Mouse (Mus musculus) G1E (cell line): ENCODE data around the gene Kdm6a.

Source experiments
- CTCF ChIP-seq: IDR thresholded peaks from 2 replicates; pipeline ENCODE4 v1.5.1; 2012; ENCODE audit warnings: low read depth, low read length, inconsistent platforms, mixed read lengths
- GATA1 ChIP-seq: IDR thresholded peaks from 2 replicates; pipeline ENCODE4 v1.6.1; 2012; ENCODE audit warnings: borderline replicate concordance, low read length, inconsistent platforms, mixed read lengths
- GATA2 ChIP-seq: IDR thresholded peaks from 2 replicates; pipeline ENCODE4 v1.6.1; 2012; ENCODE audit warnings: low read depth, low read length, inconsistent platforms, borderline replicate concordance
- POLR2AphosphoS5 ChIP-seq: IDR thresholded peaks from 2 replicates; pipeline ENCODE4 v1.6.1; 2012; ENCODE audit warnings: low read depth, low read length, inconsistent platforms; ENCODE audit not compliant: insufficient replicate concordance
- TAL1 ChIP-seq: conservative IDR thresholded peaks from 2 replicates; pipeline ENCODE4 v1.6.1; 2012; ENCODE audit warnings: low read depth, low read length, inconsistent platforms, mixed read lengths

DNA sequence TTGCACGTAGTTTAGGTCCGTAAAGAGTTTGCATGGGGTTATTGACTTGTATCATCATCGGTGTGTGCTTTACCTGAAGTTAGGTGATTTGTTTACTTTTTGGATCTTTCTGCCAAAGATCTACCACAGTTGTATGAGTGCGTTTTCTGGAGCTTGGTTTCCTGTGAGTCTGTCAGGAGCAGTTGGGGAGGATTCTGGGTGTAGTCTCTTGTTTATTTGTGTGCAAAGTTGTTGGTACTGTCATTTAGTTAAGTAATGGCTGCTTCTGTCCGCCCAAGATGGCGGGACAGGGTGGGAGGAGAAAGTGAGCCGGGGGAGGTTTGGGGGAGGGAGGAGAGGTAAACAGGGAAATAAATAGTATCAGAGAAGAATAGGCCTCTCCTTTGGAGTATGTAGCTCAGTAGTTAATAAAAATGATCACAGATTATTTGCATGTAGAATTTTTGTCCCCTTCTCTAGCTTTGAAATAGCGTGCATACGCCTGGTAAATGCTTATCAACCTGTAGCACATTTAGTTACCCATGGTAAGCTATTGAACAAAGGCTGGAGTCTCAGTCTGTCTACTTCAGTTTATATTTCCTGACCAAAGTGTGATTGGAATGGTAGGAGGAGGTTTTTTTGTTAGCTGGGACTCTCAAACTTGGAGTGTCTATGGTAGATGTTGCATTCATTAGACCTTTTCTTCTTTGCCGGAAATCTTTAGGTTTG, 1.7 kb downstream of the Kdm6a start:
- TF ChIP-seq CTCF, result no peak
- TF ChIP-seq GATA1, result no peak
- no peak for TF ChIP-seq POLR2AphosphoS5
- 0 out of 2 replicates have a peak, but pooled peaks have one; percentile 11 for TF ChIP-seq TAL1
- TF ChIP-seq GATA2, result no peak
